Mouse (Mus musculus): ENCODE results near the gene As3mt. TPM values are rescaled to one million over a fixed set of nuclear protein-coding genes. Genes with fewer than 3 reads are reported as not detected.

As3mt gene
- polyA plus RNA-seq, 1 experiment = 0.74 TPM

DNA sequence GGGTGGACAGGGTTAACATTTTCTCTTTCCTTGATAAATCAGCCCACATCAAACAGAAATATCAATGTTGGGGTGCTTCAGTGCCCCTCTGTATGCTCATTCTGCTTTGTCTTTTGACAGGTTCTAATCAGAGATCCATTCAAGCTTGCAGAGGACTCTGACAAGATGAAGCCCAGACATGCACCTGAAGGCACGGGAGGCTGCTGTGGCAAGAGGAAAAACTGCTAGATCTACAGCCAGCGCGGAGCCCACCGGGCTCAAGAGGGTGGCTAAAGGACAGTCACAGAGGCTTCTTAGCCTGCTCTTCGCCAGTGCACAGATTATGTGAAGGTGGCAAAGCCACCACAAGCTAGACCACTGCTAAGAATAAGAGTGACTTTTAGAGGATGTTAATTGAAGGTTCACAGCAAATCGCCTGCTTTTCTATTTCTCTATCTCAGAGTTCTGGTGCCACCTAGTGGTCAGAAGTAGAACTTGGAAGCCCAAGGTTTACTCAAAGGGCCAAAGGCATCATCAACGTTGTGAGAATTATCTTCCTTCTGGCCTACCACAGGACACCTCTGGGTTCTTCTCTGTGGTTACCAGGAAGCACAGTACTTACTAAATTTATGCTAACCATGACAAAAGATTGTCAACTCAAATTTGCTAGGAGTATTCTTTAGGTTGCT, 33.2 kb downstream of the As3mt start:
- Histone ChIP-seq H3K36me3 (ENCODE audit: control insufficient read depth, insufficient read depth) (no peaks in the 10 kb centered on the region), H3K4me3 (ENCODE audit: insufficient read depth, poor library complexity, severe bottlenecking) (no peak overlapping the region), H3K79me2 (ENCODE audit: control insufficient read depth, insufficient read depth) (no peaks in the 10 kb centered on the region), H3ac (ENCODE audit: control insufficient read depth, insufficient read length, low read depth) (no peak overlapping the region), H3K27me3 (ENCODE audit: control insufficient read depth, insufficient read depth, insufficient read length) (peaks cover 13% of the 10 kb centered on the region), H3K79me3 (ENCODE audit: low read depth) (no peaks in the 10 kb centered on the region)
- no peak for TF ChIP-seq FOSL1 (IDR thresholded peaks at IDR 0.05; ENCODE audit: insufficient read depth, low read length, poor library complexity, severe bottlenecking)
- no peak for TF ChIP-seq CEBPB (IDR thresholded peaks at IDR 0.05; ENCODE audit: low read depth)
- peak; percentile 20 for TF ChIP-seq CTCF (IDR thresholded peaks at IDR 0.05; ENCODE audit: control insufficient read depth, insufficient read depth, insufficient read length)
- no peak for TF ChIP-seq MAX (IDR thresholded peaks at IDR 0.05)
- no peak for TF ChIP-seq MYOG (IDR thresholded peaks at IDR 0.05; ENCODE audit: control insufficient read depth, extremely low read depth, insufficient read length)
- no peak for TF ChIP-seq USF1 (IDR thresholded peaks at IDR 0.05; ENCODE audit: low read depth)

DNA sequence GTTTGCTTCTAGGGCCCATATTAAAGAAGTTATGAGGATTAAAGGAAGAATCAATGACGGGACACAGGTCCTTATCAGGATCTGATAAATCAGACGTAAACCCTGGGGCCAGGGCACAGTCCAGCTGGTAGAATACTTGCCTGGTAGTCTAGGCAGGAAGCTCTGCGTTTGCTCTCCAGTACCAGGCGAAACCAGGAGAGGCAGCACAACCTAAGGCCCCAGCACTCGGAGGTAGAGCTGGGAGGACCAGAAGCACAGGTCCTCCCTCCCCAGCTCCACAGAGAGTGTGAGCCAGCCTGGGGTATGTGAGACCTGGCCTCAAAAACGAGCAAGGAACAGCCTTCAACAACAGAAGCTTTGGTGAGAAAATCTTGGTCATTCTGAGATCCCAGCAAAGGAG, 34.3 kb downstream of the As3mt start:
- Histone ChIP-seq H3K79me2 (ENCODE audit: control insufficient read depth, insufficient read depth) (no peaks in the 10 kb centered on the region), H3K36me3 (ENCODE audit: control insufficient read depth, insufficient read depth) (no peaks in the 10 kb centered on the region), H3K79me3 (ENCODE audit: low read depth) (no peaks in the 10 kb centered on the region), H3ac (ENCODE audit: control insufficient read depth, insufficient read length, low read depth) (no peak overlapping the region), H3K4me3 (ENCODE audit: insufficient read depth, poor library complexity, severe bottlenecking) (no peak overlapping the region), H3K27me3 (ENCODE audit: control insufficient read depth, insufficient read depth, insufficient read length) (peaks cover 16% of the 10 kb centered on the region)
- TF ChIP-seq CTCF (IDR thresholded peaks at IDR 0.05; ENCODE audit: control insufficient read depth, insufficient read depth, insufficient read length) (peak; percentile 8), MAX (IDR thresholded peaks at IDR 0.05) (no peak)

DNA sequence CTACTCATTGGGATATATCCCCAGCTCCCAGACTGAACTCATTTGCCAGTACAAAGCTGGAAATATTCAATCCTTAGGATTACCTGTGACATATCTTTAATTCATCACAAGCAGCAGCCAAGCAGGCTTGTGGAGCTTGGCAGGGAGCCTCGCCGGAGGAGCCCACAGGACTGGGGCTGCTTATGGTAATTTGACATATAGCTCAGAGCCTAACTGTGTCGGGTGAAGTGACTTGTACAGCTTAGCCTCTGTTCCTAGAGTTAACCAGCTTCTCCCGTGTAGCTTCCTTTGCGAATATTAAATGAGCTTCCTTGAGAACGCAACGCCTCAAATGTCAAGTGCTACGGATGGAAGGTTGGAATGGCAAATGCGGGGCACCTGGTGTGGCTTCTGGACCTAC, 37.4 kb downstream of the As3mt start:
- H3K36me3 ChIP-seq (ENCODE audit: control insufficient read depth, insufficient read depth) = no peaks in the 10 kb centered on the region
- H3K4me3 ChIP-seq (ENCODE audit: insufficient read depth, poor library complexity, severe bottlenecking) = no peak overlapping the region
- H3K79me3 ChIP-seq (ENCODE audit: low read depth) = no peaks in the 10 kb centered on the region
- no peak overlapping the region for H3ac ChIP-seq (ENCODE audit: control insufficient read depth, insufficient read length, low read depth)
- TF ChIP-seq MYOG (IDR thresholded peaks at IDR 0.05; ENCODE audit: control insufficient read depth, extremely low read depth, insufficient read length) = no peak
- no peak for TF ChIP-seq CTCF (IDR thresholded peaks at IDR 0.05; ENCODE audit: control insufficient read depth, insufficient read depth, insufficient read length)
- TF ChIP-seq USF1 (IDR thresholded peaks at IDR 0.05; ENCODE audit: low read depth) = no peak
- no peak for TF ChIP-seq MYOD1 (IDR thresholded peaks at IDR 0.05; ENCODE audit: control insufficient read depth, insufficient read length, low read depth)
- TF ChIP-seq CEBPB (IDR thresholded peaks at IDR 0.05; ENCODE audit: low read depth) = no peak
- TF ChIP-seq FOSL1 (IDR thresholded peaks at IDR 0.05; ENCODE audit: insufficient read depth, low read length, poor library complexity, severe bottlenecking) = no peak
- no peak for TF ChIP-seq MAX (IDR thresholded peaks at IDR 0.05)
- H3K79me2 ChIP-seq (ENCODE audit: control insufficient read depth, insufficient read depth) = no peaks in the 10 kb centered on the region
- peaks cover 9% of the 10 kb centered on the region for H3K27me3 ChIP-seq (ENCODE audit: control insufficient read depth, insufficient read depth, insufficient read length)

- Histone ChIP-seq H3K79me3 (ENCODE audit: low read depth) (no peaks in the 10 kb centered on the region), H3ac (ENCODE audit: control insufficient read depth, insufficient read length, low read depth) (no peak overlapping the region), H3K27me3 (ENCODE audit: control insufficient read depth, insufficient read depth, insufficient read length) (peaks cover 15% of the 10 kb centered on the region), H3K36me3 (ENCODE audit: control insufficient read depth, insufficient read depth) (no peaks in the 10 kb centered on the region), H3K79me2 (ENCODE audit: control insufficient read depth, insufficient read depth) (no peaks in the 10 kb centered on the region), H3K4me3 (ENCODE audit: insufficient read depth, poor library complexity, severe bottlenecking) (no peak overlapping the region)
- TF ChIP-seq CTCF (IDR thresholded peaks at IDR 0.05; ENCODE audit: control insufficient read depth, insufficient read depth, insufficient read length) = no peak
- no peak for TF ChIP-seq MYOG (IDR thresholded peaks at IDR 0.05; ENCODE audit: control insufficient read depth, extremely low read depth, insufficient read length)
- no peak for TF ChIP-seq USF1 (IDR thresholded peaks at IDR 0.05; ENCODE audit: low read depth)
- TF ChIP-seq FOSL1 (IDR thresholded peaks at IDR 0.05; ENCODE audit: insufficient read depth, low read length, poor library complexity, severe bottlenecking) = no peak
- TF ChIP-seq MAX (IDR thresholded peaks at IDR 0.05) = no peak
- TF ChIP-seq CEBPB (IDR thresholded peaks at IDR 0.05; ENCODE audit: low read depth) = no peak
- TF ChIP-seq MYOD1 (IDR thresholded peaks at IDR 0.05; ENCODE audit: control insufficient read depth, insufficient read length, low read depth) = no peak
Observed at GRCm38 (mm10) chr19:46747799-46748198, 40.5 kb downstream of the As3mt start.

DNA sequence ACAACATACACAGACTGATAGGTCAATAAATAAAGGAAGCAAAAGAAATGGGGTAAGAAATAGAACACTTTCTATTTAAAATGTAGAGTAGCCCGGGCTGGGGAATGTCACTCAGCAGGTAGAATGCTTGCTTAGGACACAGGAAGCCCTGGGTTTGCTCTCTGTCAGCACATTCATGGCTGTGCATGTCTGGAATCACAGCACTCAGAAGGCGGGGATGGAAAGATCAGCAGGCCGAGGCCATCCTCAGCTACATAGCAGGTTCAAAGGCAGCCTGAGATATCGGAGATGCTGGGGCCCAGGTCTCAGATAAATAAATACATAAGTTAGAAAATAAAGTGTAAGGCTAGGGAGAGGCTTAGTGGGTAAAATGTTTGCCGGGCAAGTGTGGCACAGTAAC, 45.0 kb downstream of the As3mt start:
- H3K4me3 ChIP-seq (ENCODE audit: insufficient read depth, poor library complexity, severe bottlenecking) = no peak overlapping the region
- H3K36me3 ChIP-seq (ENCODE audit: control insufficient read depth, insufficient read depth) = no peaks in the 10 kb centered on the region
- no peak overlapping the region for H3ac ChIP-seq (ENCODE audit: control insufficient read depth, insufficient read length, low read depth)
- H3K79me3 ChIP-seq (ENCODE audit: low read depth) = no peaks in the 10 kb centered on the region
- H3K27me3 ChIP-seq (ENCODE audit: control insufficient read depth, insufficient read depth, insufficient read length) = peaks cover 6% of the 10 kb centered on the region
- no peaks in the 10 kb centered on the region for H3K79me2 ChIP-seq (ENCODE audit: control insufficient read depth, insufficient read depth)
- no peak for TF ChIP-seq MYOG (IDR thresholded peaks at IDR 0.05; ENCODE audit: control insufficient read depth, extremely low read depth, insufficient read length)
- no peak for TF ChIP-seq CTCF (IDR thresholded peaks at IDR 0.05; ENCODE audit: control insufficient read depth, insufficient read depth, insufficient read length)
- no peak for TF ChIP-seq USF1 (IDR thresholded peaks at IDR 0.05; ENCODE audit: low read depth)
- TF ChIP-seq CEBPB (IDR thresholded peaks at IDR 0.05; ENCODE audit: low read depth) = no peak
- no peak for TF ChIP-seq MYOD1 (IDR thresholded peaks at IDR 0.05; ENCODE audit: control insufficient read depth, insufficient read length, low read depth)
- no peak for TF ChIP-seq FOSL1 (IDR thresholded peaks at IDR 0.05; ENCODE audit: insufficient read depth, low read length, poor library complexity, severe bottlenecking)
- TF ChIP-seq MAX (IDR thresholded peaks at IDR 0.05) = no peak

DNA sequence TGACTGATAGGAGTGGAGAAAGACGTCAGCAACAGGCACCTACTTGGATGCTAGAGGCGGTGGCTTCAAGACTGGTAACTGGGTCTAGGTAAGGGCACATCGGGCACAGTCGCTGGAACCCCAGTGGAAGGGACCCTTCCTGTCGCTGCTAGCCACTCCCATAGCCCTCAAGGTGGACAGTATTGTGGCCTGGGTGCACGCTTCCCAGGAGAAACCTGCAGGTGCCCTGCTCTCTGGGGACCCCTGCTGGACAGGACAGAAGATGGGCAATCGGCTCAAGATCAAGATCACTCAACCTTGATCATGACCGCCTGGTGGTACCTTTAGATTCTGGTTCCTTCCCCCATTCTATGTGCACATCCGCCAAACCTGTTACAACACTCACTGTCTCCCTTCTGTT, 47.8 kb downstream of the As3mt start:
- Histone ChIP-seq H3K79me2 (ENCODE audit: control insufficient read depth, insufficient read depth) (no peaks in the 10 kb centered on the region), H3K36me3 (ENCODE audit: control insufficient read depth, insufficient read depth) (no peaks in the 10 kb centered on the region)

More for the DNA sequence above, 47.8 kb downstream of the As3mt start:
- no peak for TF ChIP-seq USF1 (IDR thresholded peaks at IDR 0.05; ENCODE audit: low read depth)
- TF ChIP-seq MYOD1 (IDR thresholded peaks at IDR 0.05; ENCODE audit: control insufficient read depth, insufficient read length, low read depth) = no peak
- TF ChIP-seq MAX (IDR thresholded peaks at IDR 0.05) = no peak
- no peak for TF ChIP-seq MYOG (IDR thresholded peaks at IDR 0.05; ENCODE audit: control insufficient read depth, extremely low read depth, insufficient read length)
- no peak for TF ChIP-seq FOSL1 (IDR thresholded peaks at IDR 0.05; ENCODE audit: insufficient read depth, low read length, poor library complexity, severe bottlenecking)
- no peak for TF ChIP-seq CEBPB (IDR thresholded peaks at IDR 0.05; ENCODE audit: low read depth)
- no peak for TF ChIP-seq CTCF (IDR thresholded peaks at IDR 0.05; ENCODE audit: control insufficient read depth, insufficient read depth, insufficient read length)
- Histone ChIP-seq H3ac (ENCODE audit: control insufficient read depth, insufficient read length, low read depth) (no peak overlapping the region), H3K4me3 (ENCODE audit: insufficient read depth, poor library complexity, severe bottlenecking) (no peak overlapping the region), H3K27me3 (ENCODE audit: control insufficient read depth, insufficient read depth, insufficient read length) (peaks cover 6% of the 10 kb centered on the region), H3K79me3 (ENCODE audit: low read depth) (no peaks in the 10 kb centered on the region)
